Mouse (Mus musculus) neural tube, embryonic 12.5 days (tissue): ENCODE measurements around the gene Nucb1. TPM values are rescaled to one million over a fixed set of nuclear protein-coding genes. Genes with fewer than 3 reads are reported as not detected.

Experiments
- ATAC-seq: fragments of 200-750 bp; cut with Nextera tagmentation; 2 replicates; pipeline ENCODE4 v1.8.0; 2017; ENCODE audit warnings: low read depth, mild to moderate bottlenecking, moderate TSS enrichment, moderate library complexity; ENCODE audit not compliant: low FRiP score
- H3K27ac ChIP-seq: fragments of 300-500 bp; sonication (generic); 2 replicates; pipeline ENCODE4 v1.5.1; 2016
- H3K27me3 ChIP-seq: fragments of 300-500 bp; sonication (generic); replicated peaks from 2 replicates; pipeline ENCODE4 v1.6.1; 2016; ENCODE audit warnings: mild to moderate bottlenecking
- H3K36me3 ChIP-seq: fragments of 300-500 bp; sonication (generic); 2 replicates; pipeline ENCODE4 v1.6.1; 2016; ENCODE audit warnings: mild to moderate bottlenecking
- H3K4me1 ChIP-seq: fragments of 300-500 bp; sonication (generic); 2 replicates; pipeline ENCODE4 v1.6.1; 2016
- H3K4me2 ChIP-seq: fragments of 300-500 bp; sonication (generic); replicated peaks from 2 replicates; pipeline ENCODE4 v1.6.1; 2016; ENCODE audit warnings: mild to moderate bottlenecking
- H3K4me3 ChIP-seq: fragments of 300-500 bp; sonication (generic); 2 replicates; pipeline ENCODE4 v1.5.1; 2016
- H3K9ac ChIP-seq: fragments of 300-500 bp; sonication (generic); 2 replicates; pipeline ENCODE4 v1.6.1; 2016; ENCODE audit warnings: mild to moderate bottlenecking
- H3K9me3 ChIP-seq: fragments of 300-500 bp; sonication (generic); 2 replicates; pipeline ENCODE4 v1.6.1; 2016; ENCODE audit warnings: mild to moderate bottlenecking
- WGBS: fragments of 180-500 bp; shearing (Covaris S2); methylation state at CpG from one replicate; pipeline ENCODE4 v1.1.7; 2016; 5-methylcytosine and 5-hydroxymethylcytosine counted together
- polyA plus RNA-seq: library from polyadenylated mRNA; unstranded; fragments of >200 nt; fragmentation: Nextera tagmentation; extraction: Ambion mirVana; gene quantifications from 2 replicates; pipeline ENCODE4 v1.2.1, GENCODE M21; 2016

The Nucb1 gene
- 118 and 119 TPM in 2 replicates for polyA plus RNA-seq

GRCm38 (mm10) chr7:45509912-45510787, at the start of gene Nucb1:
Gene Nucb1 (minus strand): TSS chr7:45510406.
- under 1% methylated on average over 44 of the region's 44 CpGs for WGBS

GRCm38 (mm10) chr7:45558907-45559306, 48.7 kb upstream of the Nucb1 start:
- no peak for ATAC-seq
- no peaks in the 10 kb centered on the region for H3K36me3 ChIP-seq
- H3K9ac ChIP-seq: no peak overlapping the region
- H3K4me2 ChIP-seq: no peak overlapping the region
- no peak overlapping the region for H3K27ac ChIP-seq
- no peaks in the 10 kb centered on the region for H3K9me3 ChIP-seq
- no peaks in the 10 kb centered on the region for H3K4me1 ChIP-seq
- no peak overlapping the region for H3K4me3 ChIP-seq
- no peaks in the 10 kb centered on the region for H3K27me3 ChIP-seq
- 77% methylated on average over 5 of the region's 6 CpGs for WGBS

More at GRCm38 (mm10) chr7:45509912-45510787, at the start of gene Nucb1:
- Histone ChIP-seq H3K4me1 (peaks cover 10% of the 10 kb centered on the region), H3K9me3 (no peaks in the 10 kb centered on the region), H3K27me3 (no peaks in the 10 kb centered on the region), H3K4me3 (peak within 1 kb of the TSS; percentile 75), H3K27ac (peak within 1 kb of the TSS; percentile 51), H3K9ac (peak within 1 kb of the TSS; percentile 77), H3K4me2 (peak within 1 kb of the TSS; percentile 77), H3K36me3 (peaks cover 18% of the 10 kb centered on the region)
- ATAC-seq: peak; percentile 82

- H3K4me2 ChIP-seq: no peak overlapping the region
- 25% methylated on average over 8 of the region's 8 CpGs for WGBS
- no peaks in the 10 kb centered on the region for H3K9me3 ChIP-seq
- H3K36me3 ChIP-seq: no peaks in the 10 kb centered on the region
- no peak overlapping the region for H3K27ac ChIP-seq
- no peaks in the 10 kb centered on the region for H3K27me3 ChIP-seq
- no peak for ATAC-seq
- H3K4me1 ChIP-seq: no peaks in the 10 kb centered on the region
- H3K4me3 ChIP-seq: no peak overlapping the region
- H3K9ac ChIP-seq: no peak overlapping the region
Measured at GRCm38 (mm10) chr7:45555787-45556186, 45.6 kb upstream of the Nucb1 start.

- Histone ChIP-seq H3K27ac (no peak within 1 kb of the TSS), H3K9me3 (no peaks in the 10 kb centered on the region), H3K9ac (no peak within 1 kb of the TSS), H3K4me2 (no peak within 1 kb of the TSS), H3K4me1 (no peaks in the 10 kb centered on the region), H3K36me3 (no peaks in the 10 kb centered on the region), H3K4me3 (no peak within 1 kb of the TSS), H3K27me3 (no peaks in the 10 kb centered on the region)
- no peak for ATAC-seq
- 48% methylated on average over 8 of the region's 8 CpGs for WGBS
Measured at GRCm38 (mm10) chr7:45554744-45555143, 44.5 kb upstream of the Nucb1 start, which contains the start of gene Hsd17b14. Gene Hsd17b14 (plus strand): TSS chr7:45554893.

GRCm38 (mm10) chr7:45553990-45554389, 43.8 kb upstream of the Nucb1 start:
- 88% methylated on average over 2 of the region's 2 CpGs for WGBS
- Histone ChIP-seq H3K9ac (no peak overlapping the region), H3K27me3 (no peaks in the 10 kb centered on the region), H3K9me3 (no peaks in the 10 kb centered on the region), H3K27ac (no peak overlapping the region), H3K4me1 (no peaks in the 10 kb centered on the region), H3K4me2 (no peak overlapping the region), H3K4me3 (no peak overlapping the region), H3K36me3 (no peaks in the 10 kb centered on the region)
- no peak for ATAC-seq

- ATAC-seq: no peak
- 68% methylated on average over 8 of the region's 8 CpGs for WGBS
- H3K4me3 ChIP-seq: no peak overlapping the region
- no peak overlapping the region for H3K4me2 ChIP-seq
- H3K4me1 ChIP-seq: no peaks in the 10 kb centered on the region
- no peak overlapping the region for H3K9ac ChIP-seq
- no peaks in the 10 kb centered on the region for H3K36me3 ChIP-seq
- no peak overlapping the region for H3K27ac ChIP-seq
- H3K9me3 ChIP-seq: no peaks in the 10 kb centered on the region
- H3K27me3 ChIP-seq: no peaks in the 10 kb centered on the region
Measured at GRCm38 (mm10) chr7:45553519-45553918, 43.3 kb upstream of the Nucb1 start.

GRCm38 (mm10) chr7:45551512-45551883, 41.3 kb upstream of the Nucb1 start:
- no peak overlapping the region for H3K27ac ChIP-seq
- no peak for ATAC-seq
- H3K36me3 ChIP-seq: no peaks in the 10 kb centered on the region
- no peak overlapping the region for H3K4me2 ChIP-seq
- no peak overlapping the region for H3K4me3 ChIP-seq
- H3K27me3 ChIP-seq: no peaks in the 10 kb centered on the region
- WGBS: 84% methylated on average over 8 of the region's 8 CpGs
- no peak overlapping the region for H3K9ac ChIP-seq
- no peaks in the 10 kb centered on the region for H3K4me1 ChIP-seq
- H3K9me3 ChIP-seq: no peaks in the 10 kb centered on the region

GRCm38 (mm10) chr7:45550821-45551511, 40.8 kb upstream of the Nucb1 start:
- WGBS: 77% methylated on average over 11 of the region's 11 CpGs
- H3K36me3 ChIP-seq: no peaks in the 10 kb centered on the region

GRCm38 (mm10) chr7:45549641-45550436, 39.6 kb upstream of the Nucb1 start:
- no peak overlapping the region for H3K4me2 ChIP-seq
- no peak overlapping the region for H3K9ac ChIP-seq
- WGBS: 88% methylated on average over 16 of the region's 16 CpGs
- H3K4me1 ChIP-seq: no peaks in the 10 kb centered on the region
- no peaks in the 10 kb centered on the region for H3K36me3 ChIP-seq
- H3K9me3 ChIP-seq: no peaks in the 10 kb centered on the region
- ATAC-seq: no peak
- H3K27ac ChIP-seq: no peak overlapping the region
- no peak overlapping the region for H3K4me3 ChIP-seq
- no peaks in the 10 kb centered on the region for H3K27me3 ChIP-seq

More at GRCm38 (mm10) chr7:45550821-45551511, 40.8 kb upstream of the Nucb1 start:
- Histone ChIP-seq H3K27ac (no peak overlapping the region), H3K4me2 (no peak overlapping the region), H3K27me3 (no peaks in the 10 kb centered on the region), H3K9ac (no peak overlapping the region), H3K9me3 (no peaks in the 10 kb centered on the region), H3K4me3 (no peak overlapping the region), H3K4me1 (no peaks in the 10 kb centered on the region)
- ATAC-seq: no peak

GRCm38 (mm10) chr7:45544525-45544924, 34.3 kb upstream of the Nucb1 start:
- ATAC-seq: no peak
- 96% methylated on average over 1 of the region's 1 CpGs for WGBS

GRCm38 (mm10) chr7:45540213-45540612, 30.0 kb upstream of the Nucb1 start:
- Histone ChIP-seq H3K9ac (no peak overlapping the region), H3K9me3 (0 out of 2 replicates have a peak, but pooled peaks cover 5% of the 10 kb centered on the region), H3K27me3 (no peaks in the 10 kb centered on the region), H3K27ac (no peak overlapping the region), H3K36me3 (no peaks in the 10 kb centered on the region), H3K4me2 (no peak overlapping the region), H3K4me1 (peaks cover 3% of the 10 kb centered on the region; the same call in 1 of the 2 replicates), H3K4me3 (no peak overlapping the region)
- no peak for ATAC-seq
- WGBS: 68% methylated on average over 2 of the region's 2 CpGs

More at GRCm38 (mm10) chr7:45544525-45544924, 34.3 kb upstream of the Nucb1 start:
- Histone ChIP-seq H3K9me3 (0 out of 2 replicates have a peak, but pooled peaks cover 5% of the 10 kb centered on the region), H3K36me3 (no peaks in the 10 kb centered on the region), H3K27me3 (no peaks in the 10 kb centered on the region), H3K4me3 (no peak overlapping the region), H3K27ac (no peak overlapping the region), H3K4me2 (no peak overlapping the region), H3K9ac (no peak overlapping the region), H3K4me1 (no peaks in the 10 kb centered on the region)

- no peaks in the 10 kb centered on the region for H3K27me3 ChIP-seq
- H3K9me3 ChIP-seq: no peaks in the 10 kb centered on the region
- WGBS: 76% methylated on average over 3 of the region's 3 CpGs
- H3K27ac ChIP-seq: no peak overlapping the region
- peak overlapping the region; percentile 80 for H3K4me2 ChIP-seq
- ATAC-seq: no peak
- H3K36me3 ChIP-seq: no peaks in the 10 kb centered on the region
- no peak overlapping the region for H3K4me3 ChIP-seq
- H3K4me1 ChIP-seq: peaks cover 3% of the 10 kb centered on the region; the same call in 1 of the 2 replicates
- no peak overlapping the region for H3K9ac ChIP-seq
Measured at GRCm38 (mm10) chr7:45539095-45539494, 28.9 kb upstream of the Nucb1 start.
